Mouse (Mus musculus) olfactory bulb, adult 2 months (tissue): ENCODE measurements around the gene Jakmip3.

Experiments
- CTCF ChIP-seq: fragments of 200-500 bp; IDR thresholded peaks from 2 replicates; pipeline ENCODE4 v1.5.1; 2012; ENCODE audit warnings: low read depth, mild to moderate bottlenecking, low read length, moderate library complexity; ENCODE audit not compliant: insufficient read depth
- POLR2A ChIP-seq: fragments of 200-500 bp; IDR thresholded peaks from 2 replicates; pipeline ENCODE4 v1.6.1; 2012; ENCODE audit warnings: mild to moderate bottlenecking, low read depth, low read length, moderate library complexity; ENCODE audit not compliant: insufficient read depth

GRCm38 (mm10) chr7:139133446-139133845, 192.9 kb downstream of the Jakmip3 start:
- TF ChIP-seq POLR2A, result no peak
- TF ChIP-seq CTCF, result no peak
